Mouse (Mus musculus) hindbrain, embryonic 12.5 days (tissue): ENCODE results near the gene Cptp. TPM values are rescaled to one million over a fixed set of nuclear protein-coding genes. Genes with fewer than 3 reads are reported as not detected.
A peak's percentile ranks its signal among the peaks of the same experiment; 100 is the strongest.

Source experiments
- ATAC-seq: fragments of 200-750 bp; cut with Nextera tagmentation; 2 replicates; pipeline ENCODE4 v1.8.0; 2017; ENCODE audit warnings: moderate TSS enrichment; ENCODE audit not compliant: low FRiP score
- H3K27ac ChIP-seq: fragments of 300-500 bp; sonication (generic); 2 replicates; pipeline ENCODE4 v1.5.1; 2016; ENCODE audit warnings: mild to moderate bottlenecking
- H3K27me3 ChIP-seq: fragments of 300-500 bp; sonication (generic); 2 replicates; pipeline ENCODE4 v1.6.1; 2016; ENCODE audit warnings: mild to moderate bottlenecking
- H3K36me3 ChIP-seq: fragments of 300-500 bp; sonication (generic); 2 replicates; pipeline ENCODE4 v1.6.1; 2016; ENCODE audit warnings: mild to moderate bottlenecking
- H3K4me1 ChIP-seq: fragments of 300-500 bp; sonication (generic); 2 replicates; pipeline ENCODE4 v1.6.1; 2016
- H3K4me2 ChIP-seq: fragments of 300-500 bp; sonication (generic); replicated peaks from 2 replicates; pipeline ENCODE4 v1.6.1; 2016; ENCODE audit warnings: mild to moderate bottlenecking
- H3K4me3 ChIP-seq: fragments of 300-500 bp; sonication (generic); 2 replicates; pipeline ENCODE4 v1.5.1; 2016; ENCODE audit warnings: mild to moderate bottlenecking
- H3K9ac ChIP-seq: fragments of 300-500 bp; sonication (generic); 2 replicates; pipeline ENCODE4 v1.6.1; 2016; ENCODE audit warnings: mild to moderate bottlenecking, moderate library complexity
- H3K9me3 ChIP-seq: fragments of 300-500 bp; sonication (generic); replicated peaks from 2 replicates; pipeline ENCODE4 v1.6.1; 2016; ENCODE audit warnings: mild to moderate bottlenecking
- WGBS: fragments of 180-500 bp; shearing (Covaris S2); methylation state at CpG from one replicate; pipeline ENCODE4 v1.1.7; 2016; 5-methylcytosine and 5-hydroxymethylcytosine counted together
- polyA plus RNA-seq: library from polyadenylated mRNA; unstranded; fragments of >200 nt; fragmentation: Nextera tagmentation; extraction: Ambion mirVana; gene quantifications from 2 replicates; pipeline ENCODE4 v1.2.1, GENCODE M21; 2016

Gene Cptp
- polyA plus RNA-seq, 1 experiment from 2014 or later: 18.5 TPM

DNA sequence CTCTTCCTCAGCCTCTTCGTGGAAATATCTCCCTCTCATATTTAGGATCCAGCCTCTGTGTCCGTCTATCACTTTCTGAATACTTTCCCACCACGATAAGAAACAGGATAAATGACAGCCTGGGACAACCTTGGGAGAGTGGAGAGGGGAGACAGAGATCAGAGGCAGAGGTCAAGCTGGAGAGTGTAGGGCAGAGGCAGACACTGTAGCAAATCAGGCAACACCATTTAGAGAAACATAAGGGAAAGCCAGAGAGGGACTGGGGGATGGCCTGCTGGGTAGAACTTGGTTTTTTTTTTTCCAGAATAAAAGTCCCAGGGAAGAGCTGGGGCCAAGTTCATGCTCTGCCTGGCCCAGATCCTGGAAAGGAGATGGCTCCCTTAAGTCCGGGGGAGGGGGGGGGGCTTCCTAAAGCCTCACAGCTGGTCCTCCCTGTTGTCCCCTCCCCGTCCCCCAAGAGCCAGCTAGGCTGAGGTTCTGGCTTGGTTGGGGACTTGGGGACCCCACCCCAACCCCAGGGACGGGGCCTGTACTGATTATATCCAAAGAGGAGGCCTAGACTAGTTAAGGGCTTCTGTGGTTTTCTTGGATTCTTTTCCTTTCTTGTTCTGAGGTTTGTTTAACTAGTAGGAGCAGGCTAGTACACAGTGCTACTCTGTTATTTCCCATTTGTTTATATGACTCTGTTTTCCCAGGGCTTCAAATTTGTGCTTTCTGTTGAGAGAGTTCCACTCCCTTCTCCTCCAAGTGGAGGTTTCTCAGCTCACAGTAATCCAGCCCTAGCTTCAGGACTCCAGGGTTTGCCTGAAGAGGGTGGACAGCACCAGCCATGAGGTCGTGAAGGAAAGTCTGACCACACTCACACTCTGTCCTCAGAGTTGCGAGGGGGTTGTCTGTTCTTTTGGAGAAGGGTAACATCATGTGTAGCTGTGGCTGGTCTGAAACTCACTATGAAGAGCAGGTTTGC is 30.8 kb downstream of the Cptp start:
- no peak overlapping the region for H3K9ac ChIP-seq

DNA sequence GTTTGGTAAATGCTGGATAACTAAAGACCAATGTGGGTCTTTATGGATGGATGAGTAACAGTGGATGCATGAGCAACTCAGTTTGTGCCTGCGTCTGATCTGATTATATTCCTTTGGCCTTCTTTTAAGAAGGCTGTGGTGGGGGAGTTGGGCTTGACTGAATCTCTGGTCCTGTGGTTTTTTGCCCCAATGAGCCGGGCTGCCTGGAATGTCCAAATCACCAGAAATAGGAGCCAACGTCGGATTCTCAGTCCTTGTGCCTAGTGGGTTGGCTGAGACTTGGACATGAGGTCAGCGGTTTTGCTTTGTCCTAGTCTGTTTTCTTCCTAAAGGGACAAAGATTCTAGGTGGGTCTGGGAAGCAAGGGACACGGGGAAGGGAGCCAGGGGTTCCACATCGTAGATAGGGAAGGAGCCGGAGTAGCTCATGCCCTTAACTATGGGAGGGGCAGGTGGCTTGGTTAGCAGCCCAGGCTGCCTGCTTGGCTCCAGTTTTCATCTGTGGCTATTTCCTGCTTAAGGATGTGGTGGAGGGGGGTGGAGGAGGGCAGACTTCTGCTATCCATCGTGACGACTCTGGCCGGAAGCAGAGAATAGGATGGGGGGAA is 31.7 kb downstream of the Cptp start:
- no peaks in the 10 kb centered on the region for H3K9me3 ChIP-seq
- H3K4me2 ChIP-seq: no peak overlapping the region
- H3K4me3 ChIP-seq: no peak overlapping the region
- H3K36me3 ChIP-seq: peaks cover 8% of the 10 kb centered on the region
- H3K27ac ChIP-seq: no peak overlapping the region
- H3K27me3 ChIP-seq: peaks cover 17% of the 10 kb centered on the region
- no peak overlapping the region for H3K9ac ChIP-seq
- ATAC-seq: no peak
- peaks cover 39% of the 10 kb centered on the region for H3K4me1 ChIP-seq
- 79% methylated on average over 11 of the region's 11 CpGs for WGBS

More for the DNA sequence above, 30.8 kb downstream of the Cptp start:
- peaks cover 5% of the 10 kb centered on the region; the same call in 1 of the 2 replicates for H3K36me3 ChIP-seq
- H3K27me3 ChIP-seq: peaks cover 17% of the 10 kb centered on the region
- WGBS: 63% methylated on average over 8 of the region's 8 CpGs
- H3K4me1 ChIP-seq: peaks cover 33% of the 10 kb centered on the region
- no peak overlapping the region for H3K4me2 ChIP-seq
- no peak for ATAC-seq
- H3K4me3 ChIP-seq: no peak overlapping the region
- no peaks in the 10 kb centered on the region for H3K9me3 ChIP-seq
- 0 out of 2 replicates have a peak overlapping the region, but pooled peaks have one; percentile 55 for H3K27ac ChIP-seq

DNA sequence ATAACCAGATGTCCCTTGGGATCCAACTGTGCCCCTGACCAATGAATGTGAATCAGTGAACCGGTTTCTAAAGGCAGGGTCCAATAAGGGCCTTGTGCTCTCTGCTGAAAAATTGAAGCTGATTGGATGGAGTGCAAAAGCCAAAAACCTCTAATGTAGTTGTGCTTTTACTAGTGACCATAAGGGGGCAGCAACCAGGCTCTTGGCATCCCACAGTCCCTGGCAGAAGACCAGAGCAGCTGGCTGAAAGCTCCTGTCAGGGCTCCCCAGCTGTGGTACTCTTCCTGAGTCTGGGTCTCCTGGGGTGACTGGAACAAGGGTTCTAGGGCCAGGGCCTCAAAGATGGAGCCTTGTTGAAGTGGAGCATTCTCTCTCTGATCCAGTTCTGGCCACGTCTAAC is 35.4 kb downstream of the Cptp start:
- no peak overlapping the region for H3K4me2 ChIP-seq
- WGBS: 36% methylated on average over 2 of the region's 2 CpGs
- H3K27me3 ChIP-seq: no peaks in the 10 kb centered on the region
- peak overlapping the region; percentile 60; the same call in 1 of the 2 replicates for H3K27ac ChIP-seq
- H3K4me3 ChIP-seq: no peak overlapping the region; the same call in 1 of the 2 replicates
- ATAC-seq: peak; percentile 11; the same call in 1 of the 2 replicates
- peaks cover 22% of the 10 kb centered on the region for H3K4me1 ChIP-seq
- H3K9ac ChIP-seq: no peak overlapping the region
- H3K36me3 ChIP-seq: peaks cover 6% of the 10 kb centered on the region; the same call in 1 of the 2 replicates
- H3K9me3 ChIP-seq: no peaks in the 10 kb centered on the region

DNA sequence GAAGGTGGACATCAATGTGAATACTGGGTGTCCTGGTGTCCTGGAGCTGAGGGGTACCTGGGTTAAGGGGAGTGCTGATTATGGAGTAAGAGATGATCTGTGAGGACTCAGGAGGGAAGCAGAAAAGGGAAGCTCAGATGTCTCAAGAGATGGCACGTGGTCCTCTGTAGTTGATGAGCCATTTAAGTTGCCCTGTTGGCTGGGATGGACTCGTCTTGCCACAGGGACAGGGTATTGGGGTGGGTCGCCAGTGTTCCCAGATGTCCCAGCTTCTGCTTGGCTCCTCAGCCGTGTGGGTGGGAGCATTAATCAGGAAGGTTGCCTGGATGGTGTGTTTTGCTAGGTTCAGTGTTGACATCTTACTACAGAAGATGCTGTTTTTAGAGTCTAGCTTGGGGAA is 36.0 kb downstream of the Cptp start:
- 86% methylated on average over 4 of the region's 4 CpGs for WGBS
- Histone ChIP-seq H3K27me3 (no peaks in the 10 kb centered on the region), H3K4me1 (peaks cover 21% of the 10 kb centered on the region), H3K4me3 (no peak overlapping the region), H3K36me3 (peaks cover 6% of the 10 kb centered on the region; the same call in 1 of the 2 replicates), H3K4me2 (no peak overlapping the region), H3K9ac (no peak overlapping the region), H3K9me3 (no peaks in the 10 kb centered on the region), H3K27ac (no peak overlapping the region)
- ATAC-seq: no peak

DNA sequence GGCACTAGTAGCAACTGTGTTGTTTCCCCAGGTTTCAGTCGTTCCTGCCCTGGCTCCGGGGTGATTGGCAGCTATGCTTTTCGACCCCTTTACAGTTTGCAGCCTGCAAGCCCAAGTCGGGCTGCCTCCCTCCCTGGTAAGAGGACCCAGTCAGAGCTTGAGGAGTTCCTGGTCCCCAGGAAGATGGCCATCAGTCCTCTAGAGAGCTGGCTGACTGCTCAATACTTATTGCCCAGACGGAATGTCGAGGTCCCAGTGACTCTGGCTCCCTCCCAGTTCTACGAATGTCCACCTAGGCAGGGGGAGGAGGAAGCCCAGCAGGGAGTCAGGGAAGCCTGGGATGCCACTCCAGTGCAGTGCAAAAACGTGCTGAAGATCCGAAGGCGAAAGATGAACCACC is 36.9 kb downstream of the Cptp start:
- Histone ChIP-seq H3K27me3 (no peaks in the 10 kb centered on the region), H3K27ac (0 out of 2 replicates have a peak overlapping the region, but pooled peaks have one; percentile 91), H3K9me3 (no peaks in the 10 kb centered on the region), H3K9ac (peak overlapping the region; percentile 90), H3K4me2 (peak overlapping the region; percentile 95), H3K36me3 (peaks cover 11% of the 10 kb centered on the region), H3K4me1 (peaks cover 21% of the 10 kb centered on the region), H3K4me3 (peak overlapping the region; percentile 87)
- 57% methylated on average over 10 of the region's 10 CpGs for WGBS
- ATAC-seq: no peak

DNA sequence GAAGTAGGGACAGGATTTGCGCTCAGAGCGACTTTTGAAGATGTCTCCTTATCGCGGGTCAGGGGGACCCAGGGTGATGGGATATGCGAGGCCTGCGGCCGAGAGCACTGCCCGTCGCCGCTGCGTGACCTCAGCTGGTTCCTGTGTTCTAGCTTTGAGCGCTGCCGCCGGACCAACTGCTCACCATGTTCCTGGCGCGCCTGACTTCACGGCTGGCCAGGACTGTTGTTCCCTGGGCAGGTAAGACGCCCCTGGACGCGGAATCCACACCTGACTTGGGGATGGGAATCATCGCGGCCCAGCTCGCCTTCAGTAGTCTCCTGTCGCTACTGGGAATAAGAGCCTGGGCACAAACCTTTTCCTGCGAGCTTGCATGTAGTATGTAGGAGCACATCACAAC is 37.4 kb downstream of the Cptp start:
- Histone ChIP-seq H3K4me1 (peaks cover 21% of the 10 kb centered on the region), H3K36me3 (peaks cover 14% of the 10 kb centered on the region), H3K27ac (peak overlapping the region; percentile 91), H3K4me3 (peak overlapping the region; percentile 87), H3K9me3 (no peaks in the 10 kb centered on the region), H3K4me2 (peak overlapping the region; percentile 95), H3K27me3 (no peaks in the 10 kb centered on the region), H3K9ac (peak overlapping the region; percentile 90)
- WGBS: under 1% methylated on average over 25 of the region's 25 CpGs
- no peak; the same call in 1 of the 2 replicates for ATAC-seq

DNA sequence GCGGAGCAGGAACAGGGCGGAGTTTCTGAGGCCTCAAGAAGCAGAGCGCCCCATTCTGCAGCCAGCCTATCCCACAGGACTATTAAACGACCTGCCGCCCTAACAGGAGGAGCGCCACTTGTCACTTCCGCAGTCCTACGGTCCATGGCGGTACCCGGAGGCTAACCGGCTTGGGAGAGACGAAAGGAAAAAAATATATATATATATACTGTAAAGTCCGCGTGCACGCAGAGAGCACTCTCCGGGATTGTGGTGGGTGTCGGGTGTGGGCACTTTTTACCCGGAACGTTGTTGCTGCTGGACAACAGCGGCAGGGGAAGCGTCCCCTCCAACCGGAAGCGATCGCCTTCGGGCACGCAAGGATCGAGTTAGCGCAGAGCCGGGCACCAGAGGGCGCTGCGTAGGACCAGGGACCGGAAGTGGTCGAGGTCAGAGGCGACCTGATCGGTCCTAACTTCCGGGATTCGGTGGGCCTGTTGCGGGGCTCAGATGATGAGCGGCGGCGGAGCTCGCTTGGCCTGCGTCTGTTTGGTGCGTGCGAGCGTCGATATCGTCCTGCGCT is 38.0 kb downstream of the Cptp start, which contains the start of gene Aurkaip1:
Gene Aurkaip1 (plus strand): TSS at position 68 of the 562 bp plus-strand sequence.
- Histone ChIP-seq H3K9ac (peak within 1 kb of the TSS; percentile 90), H3K4me3 (peak within 1 kb of the TSS; percentile 87), H3K36me3 (peaks cover 19% of the 10 kb centered on the region), H3K9me3 (no peaks in the 10 kb centered on the region), H3K4me1 (peaks cover 21% of the 10 kb centered on the region), H3K27me3 (no peaks in the 10 kb centered on the region), H3K4me2 (peak within 1 kb of the TSS; percentile 95), H3K27ac (peak within 1 kb of the TSS; percentile 91)
- WGBS: under 1% methylated on average over 49 of the region's 49 CpGs
- ATAC-seq: peak; percentile 92

DNA sequence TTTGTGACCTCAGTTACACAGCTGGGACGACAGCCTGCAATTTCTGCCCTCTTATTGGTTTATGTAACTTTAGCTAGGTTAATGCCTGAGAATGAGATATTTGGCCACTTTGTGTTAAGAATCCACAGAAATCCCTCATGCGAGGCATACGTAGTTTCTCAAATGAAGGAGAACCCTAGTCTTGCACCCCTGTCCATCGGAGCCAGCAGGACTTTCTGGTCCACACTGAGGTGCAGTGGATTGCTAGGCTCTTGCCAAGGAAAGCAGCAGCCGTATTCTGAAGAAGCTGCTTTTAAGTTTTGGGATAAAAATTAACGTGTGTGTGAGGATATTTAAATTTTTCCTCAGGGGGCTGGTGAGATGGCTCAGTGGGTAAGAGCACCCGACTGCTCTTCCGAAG is 38.6 kb downstream of the Cptp start:
- no peak for ATAC-seq
- peak overlapping the region; percentile 87; the same call in 1 of the 2 replicates for H3K4me3 ChIP-seq
- peak overlapping the region; percentile 95 for H3K4me2 ChIP-seq
- H3K9me3 ChIP-seq: no peaks in the 10 kb centered on the region
- peaks cover 21% of the 10 kb centered on the region for H3K4me1 ChIP-seq
- WGBS: 57% methylated on average over 8 of the region's 8 CpGs
- H3K27me3 ChIP-seq: no peaks in the 10 kb centered on the region
- H3K36me3 ChIP-seq: peaks cover 20% of the 10 kb centered on the region
- H3K27ac ChIP-seq: peak overlapping the region; percentile 62
- H3K9ac ChIP-seq: no peak overlapping the region

DNA sequence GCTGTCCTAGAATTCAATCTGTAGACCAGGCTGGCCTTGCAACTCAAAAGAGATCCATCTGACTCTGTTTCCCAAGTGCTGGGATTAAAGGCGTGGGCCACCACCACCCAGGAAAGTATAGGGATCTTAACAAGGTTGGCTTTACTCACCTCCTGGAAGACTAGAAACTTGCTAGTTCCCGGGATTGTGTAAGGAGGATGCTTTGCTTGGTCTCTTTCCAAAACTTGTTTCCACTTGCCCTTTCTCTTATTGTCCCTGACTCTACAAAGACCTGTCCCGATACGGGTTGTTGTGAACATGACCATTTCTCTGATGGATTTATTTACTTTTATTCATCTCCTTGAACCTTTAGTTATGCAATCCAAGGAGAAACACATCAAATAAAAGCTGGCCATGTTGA is 39.4 kb downstream of the Cptp start:
- Histone ChIP-seq H3K9ac (no peak overlapping the region), H3K4me1 (peaks cover 21% of the 10 kb centered on the region), H3K4me3 (no peak overlapping the region), H3K36me3 (peaks cover 25% of the 10 kb centered on the region), H3K27ac (no peak overlapping the region), H3K9me3 (no peaks in the 10 kb centered on the region), H3K4me2 (no peak overlapping the region), H3K27me3 (no peaks in the 10 kb centered on the region)
- no peak for ATAC-seq
- 95% methylated on average over 4 of the region's 4 CpGs for WGBS

DNA sequence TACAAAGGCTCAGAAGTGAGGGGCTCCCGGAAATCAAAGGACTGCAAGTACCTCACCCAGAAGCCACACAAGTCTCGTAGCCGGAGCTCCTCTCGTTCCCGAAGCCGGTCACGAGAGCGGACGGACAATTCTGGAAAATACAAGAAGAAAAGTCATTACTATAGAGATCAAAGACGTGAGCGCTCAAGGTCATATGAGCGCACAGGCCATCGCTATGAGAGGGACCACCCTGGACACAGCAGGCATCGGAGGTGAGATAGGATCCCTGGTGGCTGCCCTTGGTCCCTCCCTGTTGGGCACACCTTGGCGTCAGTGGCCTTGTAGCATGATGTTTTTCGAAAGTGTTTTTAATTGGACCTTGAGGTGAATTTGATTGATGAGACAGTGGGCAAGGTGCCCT is 45.8 kb downstream of the Cptp start:
- ATAC-seq: no peak
- Histone ChIP-seq H3K9me3 (no peaks in the 10 kb centered on the region), H3K27me3 (no peaks in the 10 kb centered on the region), H3K36me3 (peaks cover 79% of the 10 kb centered on the region), H3K9ac (no peak overlapping the region), H3K4me1 (no peaks in the 10 kb centered on the region), H3K4me2 (no peak overlapping the region), H3K4me3 (no peak overlapping the region), H3K27ac (no peak overlapping the region)
- 96% methylated on average over 16 of the region's 16 CpGs for WGBS

DNA sequence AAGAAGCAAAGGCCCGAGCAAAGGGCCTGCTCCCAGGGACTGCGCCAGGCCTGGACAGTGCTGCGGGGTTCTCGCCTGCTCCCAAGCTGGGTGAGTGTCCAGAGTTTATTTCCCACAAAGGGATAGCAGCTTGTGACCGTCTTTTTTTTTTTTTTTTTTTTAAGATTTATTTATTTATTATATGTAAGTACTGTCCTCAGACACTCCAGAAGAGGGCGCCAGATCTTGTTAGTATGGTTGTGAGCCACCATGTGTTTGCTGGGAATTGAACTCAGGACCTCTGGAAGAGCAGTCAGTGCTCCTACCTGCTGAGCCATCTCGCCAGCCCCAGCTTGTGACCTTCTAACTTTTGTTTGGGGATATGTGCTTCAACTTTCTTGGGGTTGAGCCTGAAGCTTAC is 48.2 kb downstream of the Cptp start:
- H3K36me3 ChIP-seq: peaks cover 87% of the 10 kb centered on the region

DNA sequence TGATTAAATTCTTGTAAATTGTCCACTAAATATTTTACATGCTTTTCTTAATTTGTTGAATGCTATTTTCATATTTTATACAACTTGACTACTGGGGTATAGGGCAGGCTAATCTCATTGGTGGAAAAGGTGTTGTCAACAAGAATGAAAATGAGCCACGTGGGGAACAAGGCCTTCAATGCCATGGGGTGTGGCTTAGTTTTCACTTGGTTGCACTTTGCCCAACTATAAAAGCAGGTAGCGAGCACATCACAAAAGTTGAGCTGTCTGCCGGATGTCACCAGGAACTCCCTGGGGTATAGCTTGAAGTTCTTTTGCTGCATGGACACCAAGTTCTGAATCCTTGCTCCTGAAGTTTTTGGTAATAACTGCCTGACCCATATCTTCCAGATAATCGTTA is 51.7 kb downstream of the Cptp start:
- Histone ChIP-seq H3K4me3 (no peak overlapping the region), H3K9me3 (no peaks in the 10 kb centered on the region), H3K27ac (no peak overlapping the region), H3K9ac (no peak overlapping the region), H3K4me2 (no peak overlapping the region), H3K36me3 (peaks cover 83% of the 10 kb centered on the region), H3K27me3 (no peaks in the 10 kb centered on the region), H3K4me1 (peaks cover 16% of the 10 kb centered on the region)
- 85% methylated on average over 4 of the region's 4 CpGs for WGBS
- no peak for ATAC-seq

More for the DNA sequence above, 48.2 kb downstream of the Cptp start:
- no peak overlapping the region for H3K4me2 ChIP-seq
- H3K4me1 ChIP-seq: no peaks in the 10 kb centered on the region
- ATAC-seq: no peak
- H3K9ac ChIP-seq: no peak overlapping the region
- no peaks in the 10 kb centered on the region for H3K9me3 ChIP-seq
- WGBS: 80% methylated on average over 7 of the region's 7 CpGs
- no peaks in the 10 kb centered on the region for H3K27me3 ChIP-seq
- no peak overlapping the region for H3K4me3 ChIP-seq
- H3K27ac ChIP-seq: no peak overlapping the region
